Mouse (Mus musculus): ENCODE measurements around the gene Mpeg1.

- no peak for TF ChIP-seq EP300 (IDR thresholded peaks at IDR 0.05; ENCODE audit: low read length)
- no peak for TF ChIP-seq E2F4 (IDR thresholded peaks at IDR 0.05; ENCODE audit: insufficient replicate concordance, low read depth, low read length)
- TF ChIP-seq NELFE (IDR thresholded peaks at IDR 0.05; ENCODE audit: low read depth, low read length) = no peak
- no peak for TF ChIP-seq GABPA (IDR thresholded peaks at IDR 0.05; ENCODE audit: insufficient replicate concordance, low read depth, low read length)
- no peak for TF ChIP-seq USF1 (IDR thresholded peaks at IDR 0.05; ENCODE audit: low read depth, low read length)
- no peak for TF ChIP-seq RAD21 (IDR thresholded peaks at IDR 0.05; ENCODE audit: low read depth, low read length)
- TF ChIP-seq POLR2A (IDR thresholded peaks at IDR 0.05; ENCODE audit: low read depth, low read length) = no peak
- TF ChIP-seq MAX (IDR thresholded peaks at IDR 0.05; ENCODE audit: low read length) = no peak
- no peak for TF ChIP-seq JUND (conservative IDR thresholded peaks at IDR 0.05; ENCODE audit: low read depth, low read length)
- no peak for TF ChIP-seq CTCF (conservative IDR thresholded peaks at IDR 0.05 in 1 of 2, IDR thresholded peaks at IDR 0.05 in 1 of 2; ENCODE audit: low read depth in 2 of 2, low read length in 2 of 2)
- TF ChIP-seq CHD2 (IDR thresholded peaks at IDR 0.05; ENCODE audit: low read length) = no peak
- TF ChIP-seq POLR2AphosphoS2 (IDR thresholded peaks at IDR 0.05; ENCODE audit: low read depth, low read length) = no peak
- no peak for TF ChIP-seq ZMIZ1 (IDR thresholded peaks at IDR 0.05; ENCODE audit: low read depth, low read length)
Measured at GRCm38 (mm10) chr19:12483782-12484181, 23.2 kb downstream of the Mpeg1 start.
